Comparison of ENCODE assay signal across 18 mouse cellular contexts in genomic region chr11:118666172-118666571, GRCm38 (mm10).
DNase-seq lines count a peak whose midpoint lies in the region; ATAC-seq lines count a peak whose summit lies in the region.
"Had no signal": no experiment of that assay in that cellular context is flagged by ENCODE, and none has a peak within 500 bp of the region (broad histone marks: within the 10 kb centered on the region; RNA-seq: fewer than 3 reads in every experiment).

No protein-coding gene starts in this region.

- no peak overlapping the region for H3K4me3 ChIP-seq in midbrain, embryonic 12.5 days
- no peak overlapping the region for H3K4me3 ChIP-seq in midbrain, embryonic 10.5 days
- H3K4me3 ChIP-seq in limb, embryonic 10.5 days, result no peak overlapping the region
- H3K4me3 ChIP-seq: forebrain, embryonic 15.5 days; heart, embryonic 15.5 days; left cerebral cortex, adult 2 months; limb, embryonic 12.5 days; megakaryocyte, embryonic 14.5 days had no signal

- peak overlapping the region; percentile 52 for H3K27ac ChIP-seq in midbrain, embryonic 12.5 days (replicated peaks)
- H3K27ac ChIP-seq in midbrain, embryonic 10.5 days (replicated peaks), result no peak overlapping the region
- H3K27ac ChIP-seq in limb, embryonic 10.5 days, result no peak overlapping the region
- H3K27ac ChIP-seq: forebrain, embryonic 15.5 days; heart, embryonic 15.5 days; left cerebral cortex, adult 2 months; limb, embryonic 12.5 days had no signal

- H3K9ac ChIP-seq in midbrain, embryonic 12.5 days (replicated peaks), result no peak overlapping the region
- H3K9ac ChIP-seq: forebrain, embryonic 15.5 days; heart, embryonic 15.5 days; limb, embryonic 12.5 days had no signal

- H3K27me3 ChIP-seq in midbrain, embryonic 12.5 days, result no peaks in the 10 kb centered on the region
- no peaks in the 10 kb centered on the region for H3K27me3 ChIP-seq in midbrain, embryonic 10.5 days (ENCODE audit: low read depth, poor library complexity, severe bottlenecking)
- H3K27me3 ChIP-seq in limb, embryonic 10.5 days (ENCODE audit: low read depth, poor library complexity, severe bottlenecking), result no peaks in the 10 kb centered on the region
- H3K27me3 ChIP-seq: forebrain, embryonic 15.5 days had no signal

- no peak overlapping the region for H3K4me2 ChIP-seq in midbrain, embryonic 12.5 days (replicated peaks)
- H3K4me2 ChIP-seq: forebrain, embryonic 15.5 days; heart, embryonic 15.5 days; limb, embryonic 12.5 days had no signal

- 76% methylated on average over 3 of the region's 3 CpGs for WGBS in midbrain, embryonic 12.5 days
- WGBS in midbrain, embryonic 10.5 days, result 87% methylated on average over 3 of the region's 3 CpGs
- WGBS in limb, embryonic 10.5 days, result 83% methylated on average over 3 of the region's 3 CpGs

- peaks cover 21% of the 10 kb centered on the region for H3K4me1 ChIP-seq in midbrain, embryonic 12.5 days
- peaks cover 35% of the 10 kb centered on the region for H3K4me1 ChIP-seq in midbrain, embryonic 10.5 days
- no peaks in the 10 kb centered on the region for H3K4me1 ChIP-seq in limb, embryonic 10.5 days
- H3K4me1 ChIP-seq: heart, embryonic 15.5 days; limb, embryonic 12.5 days; megakaryocyte, embryonic 14.5 days had no signal

- ATAC-seq in midbrain, embryonic 12.5 days (ENCODE audit: low FRiP score, low read depth), result no peak
- ATAC-seq: forebrain, embryonic 15.5 days had no signal

- no peaks in the 10 kb centered on the region for H3K36me3 ChIP-seq in midbrain, embryonic 12.5 days
- no peaks in the 10 kb centered on the region for H3K36me3 ChIP-seq in midbrain, embryonic 10.5 days
- H3K36me3 ChIP-seq in limb, embryonic 10.5 days, result no peaks in the 10 kb centered on the region
- H3K36me3 ChIP-seq: forebrain, embryonic 15.5 days; G1E; heart, embryonic 15.5 days; limb, embryonic 12.5 days had no signal

- DNase-seq in kidney, adult 11 months, result peak; percentile 46
- DNase-seq in kidney, adult 18-20 months, result no peak
- DNase-seq in midbrain, embryonic 10.5 days (ENCODE audit: low spot score), result no peak
- DNase-seq in lung, postnatal 25 days (ENCODE audit: low spot score), result peak; percentile 16
- DNase-seq in limb, embryonic 10.5 days (ENCODE audit: low spot score), result no peak
- DNase-seq in ovary, postnatal 36 days (ENCODE audit: low spot score), result no peak
- DNase-seq: adrenal gland, postnatal 10 days; cerebellum, adult 9-10 months; heart, adult 18-20 months; retina, postnatal 1 day; thymus, adult 18-20 months had no signal

- H3K9me3 ChIP-seq in midbrain, embryonic 12.5 days, result no peaks in the 10 kb centered on the region
- H3K9me3 ChIP-seq in midbrain, embryonic 10.5 days (replicated peaks), result no peaks in the 10 kb centered on the region
- H3K9me3 ChIP-seq in limb, embryonic 10.5 days (replicated peaks), result no peaks in the 10 kb centered on the region
- H3K9me3 ChIP-seq: forebrain, embryonic 15.5 days; heart, embryonic 15.5 days; limb, embryonic 12.5 days; megakaryocyte, embryonic 14.5 days had no signal

Comparison
In these comparisons a context has a peak if more than half of its experiments do, and no peak if none do; other contexts are left out.
1. DNase-seq: peak in kidney, adult 11 months (single experiment) and lung, postnatal 25 days (single experiment); none in kidney, adult 18-20 months (single experiment), midbrain, embryonic 10.5 days (single experiment), limb, embryonic 10.5 days (single experiment) and ovary, postnatal 36 days (single experiment).